Comparison of ENCODE assay signal across 15 mouse cellular contexts in genomic region chr8:119433582-119434174, GRCm38 (mm10). TPM values are rescaled to one million over a fixed set of nuclear protein-coding genes. Genes with fewer than 3 reads are reported as not detected.
DNase-seq lines count a peak whose midpoint lies in the region; ATAC-seq and TF ChIP-seq lines count a peak whose summit lies in the region.
"Had no signal": no experiment of that assay in that cellular context is flagged by ENCODE, and none has a peak within 500 bp of the region (broad histone marks: within the 10 kb centered on the region; RNA-seq: fewer than 3 reads in every experiment).

TSS of gene Osgin1 (plus strand) at chr8:119434124.

- CTCF ChIA-PET in Patski (lab: Charles Lee) = no interaction called here

- H3K9ac ChIP-seq in kidney, embryonic 15.5 days = no peak within 1 kb of the TSS
- H3K9ac ChIP-seq in liver, embryonic 16.5 days (ENCODE audit: low read depth, low read length) = no peak within 1 kb of the TSS
- H3K9ac ChIP-seq in heart, adult 2 months (ENCODE audit: low read depth, low read length) = no peak within 1 kb of the TSS
- H3K9ac ChIP-seq in midbrain, embryonic 16.5 days (ENCODE audit: low read depth, low read length) = no peak within 1 kb of the TSS

- no peak for ATAC-seq in kidney, embryonic 15.5 days (replicated peaks; ENCODE audit: low FRiP score)
- no peak for ATAC-seq in Patski
- ATAC-seq in liver, embryonic 16.5 days (ENCODE audit: low read depth) = no peak
- ATAC-seq in midbrain, embryonic 16.5 days = no peak

- DNase-seq in kidney, adult 9 months = peak; percentile 50
- no peak for DNase-seq in Patski (ENCODE audit: low read depth, low spot score)
- no peak for DNase-seq in adrenal gland, postnatal 36 days
- DNase-seq in cerebellum, postnatal 4 days (ENCODE audit: low spot score in 2 of 2) = no peak
- no peak for DNase-seq in heart, adult 2 months
- DNase-seq: cerebellum, adult 8-10 months; heart, postnatal 14 days; right cerebral cortex, adult 18-20 months; thymus, postnatal 36 days had no signal

- no peak within 1 kb of the TSS for H3K27ac ChIP-seq in kidney, embryonic 15.5 days
- peak within 1 kb of the TSS; percentile 51 for H3K27ac ChIP-seq in liver, embryonic 16.5 days (ENCODE audit: low read length)
- H3K27ac ChIP-seq in heart, adult 2 months = no peak within 1 kb of the TSS
- H3K27ac ChIP-seq in midbrain, embryonic 16.5 days (ENCODE audit: low read length) = no peak within 1 kb of the TSS

- H3K36me3 ChIP-seq in kidney, embryonic 15.5 days = no peaks in the 10 kb centered on the region
- H3K36me3 ChIP-seq in liver, embryonic 16.5 days (ENCODE audit: control insufficient read depth, insufficient read depth) = no peaks in the 10 kb centered on the region
- no peaks in the 10 kb centered on the region for H3K36me3 ChIP-seq in heart, adult 2 months (ENCODE audit: control insufficient read depth, insufficient read depth, low read length)
- no peaks in the 10 kb centered on the region for H3K36me3 ChIP-seq in midbrain, embryonic 16.5 days (ENCODE audit: control insufficient read depth, insufficient read depth, low read length)

- peaks cover 23% of the 10 kb centered on the region for H3K4me1 ChIP-seq in kidney, embryonic 15.5 days
- peaks cover 28% of the 10 kb centered on the region for H3K4me1 ChIP-seq in liver, embryonic 16.5 days (ENCODE audit: control insufficient read depth, low read depth, low read length)
- H3K4me1 ChIP-seq in heart, adult 2 months (ENCODE audit: control insufficient read depth, insufficient read depth, low read length) = peaks cover 12% of the 10 kb centered on the region
- no peaks in the 10 kb centered on the region for H3K4me1 ChIP-seq in midbrain, embryonic 16.5 days (ENCODE audit: control insufficient read depth, insufficient read depth, low read length)

- no peaks in the 10 kb centered on the region for H3K79me2 ChIP-seq in heart, adult 2 months (replicated peaks; ENCODE audit: control insufficient read depth, insufficient read depth, low read length)

- no peaks in the 10 kb centered on the region for H3K27me3 ChIP-seq in kidney, embryonic 15.5 days
- H3K27me3 ChIP-seq in Patski = no peaks in the 10 kb centered on the region
- H3K27me3 ChIP-seq in liver, embryonic 16.5 days (ENCODE audit: control insufficient read depth, insufficient read depth, low read depth, low read length) = no peaks in the 10 kb centered on the region
- H3K27me3 ChIP-seq in heart, adult 2 months (ENCODE audit: control insufficient read depth, insufficient read depth, low read length) = no peaks in the 10 kb centered on the region
- no peaks in the 10 kb centered on the region for H3K27me3 ChIP-seq in midbrain, embryonic 16.5 days (ENCODE audit: control insufficient read depth, insufficient read depth, low read depth, low read length)
- H3K27me3 ChIP-seq: CH12.LX had no signal

- POLR2A ChIA-PET in Patski (lab: Charles Lee) = interaction anchor here (1.1 kb wide), 1 partner anchor 21 kb away, joined by 3 read pairs; no protein-coding TSS in a partner anchor

- intact Hi-C loops in heart, adult 2 months (cut with DNase I) = no loop called here

- H3K9me3 ChIP-seq in kidney, embryonic 15.5 days (replicated peaks) = no peaks in the 10 kb centered on the region
- no peaks in the 10 kb centered on the region for H3K9me3 ChIP-seq in liver, embryonic 16.5 days (replicated peaks; ENCODE audit: control insufficient read depth, low read length)
- H3K9me3 ChIP-seq in midbrain, embryonic 16.5 days (replicated peaks; ENCODE audit: control insufficient read depth, low read length, poor library complexity, severe bottlenecking) = no peaks in the 10 kb centered on the region

- 82% methylated on average over 13 of the region's 13 CpGs for WGBS in kidney, embryonic 15.5 days
- WGBS in liver, embryonic 16.5 days (ENCODE audit: insufficient replicate concordance) = 62% methylated on average over 13 of the region's 13 CpGs
- WGBS in heart, adult 2 months = 96% methylated on average over 13 of the region's 13 CpGs
- 92% methylated on average over 13 of the region's 13 CpGs for WGBS in midbrain, embryonic 16.5 days

- TF ChIP-seq CTCF in Patski (IDR thresholded peaks at IDR 0.05) = no peak
- TF ChIP-seq CTCF in heart, adult 2 months (IDR thresholded peaks at IDR 0.05) = no peak

- in situ Hi-C loops in Patski (cut with MboI; ENCODE audit: low pct_unique_long_range_greater_than_20kb) = no loop called here

- no peak within 1 kb of the TSS for H3K4me3 ChIP-seq in kidney, embryonic 15.5 days (replicated peaks)
- no peak within 1 kb of the TSS for H3K4me3 ChIP-seq in liver, embryonic 16.5 days (ENCODE audit: low read depth, low read length)
- no peak within 1 kb of the TSS for H3K4me3 ChIP-seq in heart, adult 2 months
- no peak within 1 kb of the TSS for H3K4me3 ChIP-seq in midbrain, embryonic 16.5 days (ENCODE audit: low read depth, low read length)
- H3K4me3 ChIP-seq: erythroblast, embryonic 14.5 days had no signal

- TF ChIP-seq EP300 in heart, adult 2 months (IDR thresholded peaks at IDR 0.05; ENCODE audit: insufficient read depth, low read depth, low read length) = no peak

- TF ChIP-seq POLR2A in heart, adult 2 months (IDR thresholded peaks at IDR 0.05; ENCODE audit: insufficient read depth, low read depth, low read length) = no peak

- no peak within 1 kb of the TSS for H3K4me2 ChIP-seq in kidney, embryonic 15.5 days
- no peak within 1 kb of the TSS for H3K4me2 ChIP-seq in liver, embryonic 16.5 days (ENCODE audit: low read depth, low read length)
- H3K4me2 ChIP-seq in midbrain, embryonic 16.5 days (ENCODE audit: low read length) = no peak within 1 kb of the TSS

RNA-seq across cellular contexts. Expression of gene Osgin1, which starts in this region (rescaled TPM):
- polyA plus RNA-seq in kidney, embryonic 15.5 days (2015; fragmentation: Nextera tagmentation; extraction: Ambion mirVana) = 2.0 and 3.5 TPM in 2 replicates
- polyA plus RNA-seq in Patski (2021) = 20.4 TPM
- total RNA-seq in adrenal gland, postnatal 36 days (2021) = 100 to 1,000 TPM in 1 of 2 experiments, 10 to 100 TPM in 1; 60.9 to 140 TPM
- 47.3 and 57.9 TPM in 2 replicates for polyA plus RNA-seq in liver, embryonic 16.5 days (2015; fragmentation: Nextera tagmentation; extraction: Ambion mirVana)
- 1 to 10 TPM; 3.9 to 5.5 TPM for total RNA-seq in heart, adult 2 months (2021)
- 7.2 and 7.8 TPM in 2 replicates for polyA plus RNA-seq in heart, adult 2 months (2012; rRNA removed)
- polyA plus RNA-seq in midbrain, embryonic 16.5 days (2015; fragmentation: Nextera tagmentation; extraction: Ambion mirVana) = 0.45 TPM in 2 replicates
- total RNA-seq: midbrain, postnatal 0 days had no signal

Comparison
In these comparisons a context has a peak if more than half of its experiments do, and no peak if none do; other contexts are left out.
1. RNA of gene Osgin1 (total RNA-seq): 60.9 to 140 TPM in adrenal gland, postnatal 36 days; 3.9 to 5.5 TPM in heart, adult 2 months; every median in the first group is over 4 times any median in the second.